Mouse (Mus musculus) heart, embryonic 16.5 days (tissue): ENCODE measurements around the gene Mbnl1. TPM values are rescaled to one million over a fixed set of nuclear protein-coding genes. Genes with fewer than 3 reads are reported as not detected.

ENCODE experiments used
- ATAC-seq: fragments of 200-750 bp; cut with Nextera tagmentation; replicated peaks from 2 replicates; pipeline ENCODE4 v1.8.0; 2017; ENCODE audit warnings: moderate number of reproducible peaks; ENCODE audit not compliant: insufficient read depth, low FRiP score; ENCODE audit errors: extremely low read depth
- H3K27ac ChIP-seq: fragments of 300-500 bp; sonication (generic); 2 replicates; pipeline ENCODE4 v1.5.1; 2014; ENCODE audit warnings: mild to moderate bottlenecking, low read length, control low read depth, moderate library complexity
- H3K27me3 ChIP-seq: fragments of 300-500 bp; sonication (generic); 2 replicates; pipeline ENCODE4 v1.6.1; 2014; ENCODE audit warnings: low read length, mixed read lengths; ENCODE audit not compliant: control insufficient read depth, insufficient read depth
- H3K36me3 ChIP-seq: fragments of 300-500 bp; sonication (generic); 2 replicates; pipeline ENCODE4 v1.6.1; 2014; ENCODE audit not compliant: control insufficient read depth, insufficient read depth
- H3K4me1 ChIP-seq: fragments of 300-500 bp; sonication (generic); 2 replicates; pipeline ENCODE4 v1.6.1; 2014; ENCODE audit warnings: low read length, mixed read lengths; ENCODE audit not compliant: control insufficient read depth, insufficient read depth
- H3K4me2 ChIP-seq: fragments of 300-500 bp; sonication (generic); 2 replicates; pipeline ENCODE4 v1.6.1; 2014; ENCODE audit warnings: low read depth, mild to moderate bottlenecking, control low read depth, low read length
- H3K4me3 ChIP-seq: fragments of 300-500 bp; sonication (generic); 2 replicates; pipeline ENCODE4 v1.5.1; 2014; ENCODE audit warnings: mild to moderate bottlenecking, control low read depth, low read length
- H3K9ac ChIP-seq: fragments of 300-500 bp; sonication (generic); 2 replicates; pipeline ENCODE4 v1.6.1; 2014; ENCODE audit warnings: low read length, control low read depth
- H3K9me3 ChIP-seq: fragments of 300-500 bp; sonication (generic); replicated peaks from 2 replicates; pipeline ENCODE4 v1.6.1; 2016; ENCODE audit warnings: low read length; ENCODE audit not compliant: control insufficient read depth
- WGBS: fragments of 180-500 bp; shearing (Covaris S2); extraction: QIAGEN DNeasy Blood & Tissue Kit; methylation state at CpG from one replicate; pipeline ENCODE4 v1.1.7; 2014; 5-methylcytosine and 5-hydroxymethylcytosine counted together
- polyA plus RNA-seq: library from polyadenylated mRNA; unstranded; fragments of >200 nt; fragmentation: Nextera tagmentation; extraction: Ambion mirVana; gene quantifications from 2 replicates; pipeline ENCODE4 v1.2.1, GENCODE M21; 2015

Gene Mbnl1
- polyA plus RNA-seq, 1 experiment from 2014 or later = 92.8 TPM

- Histone ChIP-seq H3K9ac (no peak overlapping the region), H3K4me3 (no peak overlapping the region), H3K4me1 (peaks cover 14% of the 10 kb centered on the region), H3K4me2 (no peak overlapping the region), H3K36me3 (no peaks in the 10 kb centered on the region), H3K27ac (no peak overlapping the region), H3K9me3 (no peaks in the 10 kb centered on the region), H3K27me3 (no peaks in the 10 kb centered on the region)
- ATAC-seq = no peak
- WGBS = 44% methylated on average over 3 of the region's 3 CpGs
Measured at GRCm38 (mm10) chr3:60551650-60552049, 79.0 kb downstream of the Mbnl1 start.

- Histone ChIP-seq H3K9ac (no peak overlapping the region), H3K9me3 (no peaks in the 10 kb centered on the region), H3K4me3 (no peak overlapping the region), H3K4me2 (no peak overlapping the region), H3K27me3 (no peaks in the 10 kb centered on the region), H3K27ac (no peak overlapping the region), H3K36me3 (no peaks in the 10 kb centered on the region), H3K4me1 (peaks cover 13% of the 10 kb centered on the region)
- ATAC-seq = no peak
- WGBS = 50% methylated on average over 3 of the region's 3 CpGs
Measured at GRCm38 (mm10) chr3:60553011-60553410, 80.4 kb downstream of the Mbnl1 start.

- H3K27ac ChIP-seq = no peak overlapping the region
- H3K27me3 ChIP-seq = no peaks in the 10 kb centered on the region
- H3K9ac ChIP-seq = no peak overlapping the region
- no peak overlapping the region for H3K4me3 ChIP-seq
- H3K4me1 ChIP-seq = peaks cover 6% of the 10 kb centered on the region; the same call in 1 of the 2 replicates
- no peaks in the 10 kb centered on the region for H3K9me3 ChIP-seq
- 74% methylated on average over 3 of the region's 3 CpGs for WGBS
- H3K4me2 ChIP-seq = no peak overlapping the region
- H3K36me3 ChIP-seq = no peaks in the 10 kb centered on the region
- ATAC-seq = no peak
Measured at GRCm38 (mm10) chr3:60556596-60556995, 84.0 kb downstream of the Mbnl1 start.

- H3K36me3 ChIP-seq = no peaks in the 10 kb centered on the region
- H3K4me2 ChIP-seq = no peak overlapping the region
- H3K9ac ChIP-seq = no peak overlapping the region
- H3K4me3 ChIP-seq = no peak overlapping the region
- peaks cover 9% of the 10 kb centered on the region for H3K4me1 ChIP-seq
- ATAC-seq = no peak
- no peaks in the 10 kb centered on the region for H3K9me3 ChIP-seq
- H3K27me3 ChIP-seq = no peaks in the 10 kb centered on the region
- WGBS = 70% methylated on average over 7 of the region's 7 CpGs
- no peak overlapping the region for H3K27ac ChIP-seq
Measured at GRCm38 (mm10) chr3:60558252-60558862, 85.7 kb downstream of the Mbnl1 start.

- WGBS = 74% methylated on average over 2 of the region's 2 CpGs
- no peak overlapping the region for H3K9ac ChIP-seq
- H3K36me3 ChIP-seq = no peaks in the 10 kb centered on the region
- H3K9me3 ChIP-seq = no peaks in the 10 kb centered on the region
- peaks cover 22% of the 10 kb centered on the region for H3K4me1 ChIP-seq
- no peak overlapping the region for H3K4me2 ChIP-seq
- no peak for ATAC-seq
- H3K27ac ChIP-seq = no peak overlapping the region
- no peaks in the 10 kb centered on the region for H3K27me3 ChIP-seq
- no peak overlapping the region for H3K4me3 ChIP-seq
Measured at GRCm38 (mm10) chr3:60559762-60560161, 87.1 kb downstream of the Mbnl1 start.

GRCm38 (mm10) chr3:60563529-60564243 is 91.1 kb downstream of the Mbnl1 start:
- WGBS = 32% methylated on average over 10 of the region's 10 CpGs
- Histone ChIP-seq H3K4me1 (peaks cover 24% of the 10 kb centered on the region), H3K27me3 (no peaks in the 10 kb centered on the region), H3K27ac (no peak overlapping the region), H3K4me2 (no peak overlapping the region), H3K4me3 (no peak overlapping the region), H3K9me3 (no peaks in the 10 kb centered on the region), H3K9ac (no peak overlapping the region), H3K36me3 (no peaks in the 10 kb centered on the region)
- no peak; the same call in 1 of the 2 replicates for ATAC-seq

GRCm38 (mm10) chr3:60564244-60564643 is 91.6 kb downstream of the Mbnl1 start:
- Histone ChIP-seq H3K9ac (no peak overlapping the region), H3K36me3 (no peaks in the 10 kb centered on the region), H3K27ac (no peak overlapping the region), H3K4me3 (no peak overlapping the region), H3K9me3 (no peaks in the 10 kb centered on the region), H3K27me3 (no peaks in the 10 kb centered on the region), H3K4me2 (no peak overlapping the region), H3K4me1 (peaks cover 27% of the 10 kb centered on the region)
- WGBS = 85% methylated on average over 2 of the region's 2 CpGs
- no peak for ATAC-seq

GRCm38 (mm10) chr3:60565204-60565603 is 92.6 kb downstream of the Mbnl1 start:
- Histone ChIP-seq H3K4me1 (peaks cover 33% of the 10 kb centered on the region), H3K36me3 (no peaks in the 10 kb centered on the region), H3K4me3 (no peak overlapping the region), H3K27ac (no peak overlapping the region), H3K9ac (no peak overlapping the region), H3K9me3 (no peaks in the 10 kb centered on the region), H3K27me3 (no peaks in the 10 kb centered on the region), H3K4me2 (no peak overlapping the region)
- 87% methylated on average over 3 of the region's 3 CpGs for WGBS
- ATAC-seq = no peak

GRCm38 (mm10) chr3:60565950-60566349 is 93.3 kb downstream of the Mbnl1 start:
- H3K4me3 ChIP-seq = no peak overlapping the region
- no peaks in the 10 kb centered on the region for H3K36me3 ChIP-seq
- no peak for ATAC-seq
- no peaks in the 10 kb centered on the region for H3K27me3 ChIP-seq
- H3K27ac ChIP-seq = no peak overlapping the region
- 76% methylated on average over 3 of the region's 3 CpGs for WGBS
- H3K4me2 ChIP-seq = no peak overlapping the region
- no peak overlapping the region for H3K9ac ChIP-seq
- H3K9me3 ChIP-seq = no peaks in the 10 kb centered on the region
- peaks cover 40% of the 10 kb centered on the region for H3K4me1 ChIP-seq
